Mouse (Mus musculus) thymus, adult 2 months (tissue): Measurements from ENCODE around the gene Adam10.

Experiments used
- CTCF ChIP-seq: fragments of 200-500 bp; IDR thresholded peaks from 2 replicates; pipeline ENCODE4 v1.5.1; 2012; ENCODE audit warnings: mild to moderate bottlenecking, control low read depth, low read length, moderate library complexity, borderline replicate concordance; ENCODE audit not compliant: control insufficient read depth, poor library complexity, insufficient read depth; ENCODE audit errors: extremely low read depth
- POLR2A ChIP-seq: fragments of 200-500 bp; IDR thresholded peaks from 2 replicates; pipeline ENCODE4 v1.6.1; 2012; ENCODE audit warnings: mild to moderate bottlenecking, low read length, control low read depth, moderate library complexity; ENCODE audit not compliant: control insufficient read depth, poor library complexity, insufficient read depth; ENCODE audit errors: extremely low read depth

DNA sequence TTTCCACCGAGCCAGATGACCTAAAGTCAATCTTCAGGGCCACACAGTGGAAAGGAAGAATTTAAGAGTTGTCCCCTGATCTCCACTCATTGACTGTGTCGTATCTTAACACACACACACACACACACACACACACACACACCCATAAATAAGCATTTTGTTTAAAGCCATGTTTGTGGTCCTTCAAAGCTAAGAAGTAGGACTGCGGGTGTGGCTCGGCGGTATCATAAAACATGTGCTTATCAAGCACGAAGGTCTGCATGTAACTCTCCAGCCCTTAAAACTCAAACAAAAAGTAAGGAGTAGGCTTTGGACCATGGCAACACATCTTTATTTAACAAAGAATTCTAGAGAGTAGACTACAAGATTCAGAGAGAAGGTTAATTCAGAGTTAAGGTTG, 8.4 kb upstream of the Adam10 start:
- TF ChIP-seq POLR2A = no peak
- no peak for TF ChIP-seq CTCF
